Mouse (Mus musculus) heart, embryonic 16.5 days (tissue): ENCODE data around the gene Tmbim1. TPM values are rescaled to one million over a fixed set of nuclear protein-coding genes. Genes with fewer than 3 reads are reported as not detected.
"Not testable (repeated sequence)": the region's sequence is repeated elsewhere in the genome, so short reads cannot be mapped to it uniquely, and the experiment has no call there.

ENCODE experiments used
- ATAC-seq: fragments of 200-750 bp; cut with Nextera tagmentation; replicated peaks from 2 replicates; pipeline ENCODE4 v1.8.0; 2017; ENCODE audit warnings: moderate number of reproducible peaks; ENCODE audit not compliant: insufficient read depth, low FRiP score; ENCODE audit errors: extremely low read depth
- H3K27ac ChIP-seq: fragments of 300-500 bp; sonication (generic); 2 replicates; pipeline ENCODE4 v1.5.1; 2014; ENCODE audit warnings: mild to moderate bottlenecking, low read length, control low read depth, moderate library complexity
- H3K27me3 ChIP-seq: fragments of 300-500 bp; sonication (generic); 2 replicates; pipeline ENCODE4 v1.6.1; 2014; ENCODE audit warnings: low read length, mixed read lengths; ENCODE audit not compliant: control insufficient read depth, insufficient read depth
- H3K36me3 ChIP-seq: fragments of 300-500 bp; sonication (generic); 2 replicates; pipeline ENCODE4 v1.6.1; 2014; ENCODE audit not compliant: control insufficient read depth, insufficient read depth
- H3K4me1 ChIP-seq: fragments of 300-500 bp; sonication (generic); 2 replicates; pipeline ENCODE4 v1.6.1; 2014; ENCODE audit warnings: low read length, mixed read lengths; ENCODE audit not compliant: control insufficient read depth, insufficient read depth
- H3K4me2 ChIP-seq: fragments of 300-500 bp; sonication (generic); 2 replicates; pipeline ENCODE4 v1.6.1; 2014; ENCODE audit warnings: low read depth, mild to moderate bottlenecking, control low read depth, low read length
- H3K4me3 ChIP-seq: fragments of 300-500 bp; sonication (generic); 2 replicates; pipeline ENCODE4 v1.5.1; 2014; ENCODE audit warnings: mild to moderate bottlenecking, control low read depth, low read length
- H3K9ac ChIP-seq: fragments of 300-500 bp; sonication (generic); 2 replicates; pipeline ENCODE4 v1.6.1; 2014; ENCODE audit warnings: low read length, control low read depth
- H3K9me3 ChIP-seq: fragments of 300-500 bp; sonication (generic); replicated peaks from 2 replicates; pipeline ENCODE4 v1.6.1; 2016; ENCODE audit warnings: low read length; ENCODE audit not compliant: control insufficient read depth
- WGBS: fragments of 180-500 bp; shearing (Covaris S2); extraction: QIAGEN DNeasy Blood & Tissue Kit; methylation state at CpG from one replicate; pipeline ENCODE4 v1.1.7; 2014; 5-methylcytosine and 5-hydroxymethylcytosine counted together
- polyA plus RNA-seq: library from polyadenylated mRNA; unstranded; fragments of >200 nt; fragmentation: Nextera tagmentation; extraction: Ambion mirVana; gene quantifications from 2 replicates; pipeline ENCODE4 v1.2.1, GENCODE M21; 2015

Tmbim1 gene
- polyA plus RNA-seq, 1 experiment from 2014 or later = 51.4 TPM

GRCm38 (mm10) chr1:74332930-74333329, 27.5 kb upstream of the Tmbim1 start:
- H3K9me3 ChIP-seq = no peaks in the 10 kb centered on the region
- peak overlapping the region; percentile 73 for H3K9ac ChIP-seq
- ATAC-seq = no peak
- peak overlapping the region; percentile 79 for H3K4me2 ChIP-seq
- H3K27me3 ChIP-seq = no peaks in the 10 kb centered on the region
- H3K4me1 ChIP-seq = peaks cover 56% of the 10 kb centered on the region
- H3K4me3 ChIP-seq = peak overlapping the region; percentile 63
- H3K27ac ChIP-seq = peak overlapping the region; percentile 91
- 4% methylated on average over 9 of the region's 9 CpGs for WGBS
- peaks cover 6% of the 10 kb centered on the region; the same call in 1 of the 2 replicates for H3K36me3 ChIP-seq

DNA sequence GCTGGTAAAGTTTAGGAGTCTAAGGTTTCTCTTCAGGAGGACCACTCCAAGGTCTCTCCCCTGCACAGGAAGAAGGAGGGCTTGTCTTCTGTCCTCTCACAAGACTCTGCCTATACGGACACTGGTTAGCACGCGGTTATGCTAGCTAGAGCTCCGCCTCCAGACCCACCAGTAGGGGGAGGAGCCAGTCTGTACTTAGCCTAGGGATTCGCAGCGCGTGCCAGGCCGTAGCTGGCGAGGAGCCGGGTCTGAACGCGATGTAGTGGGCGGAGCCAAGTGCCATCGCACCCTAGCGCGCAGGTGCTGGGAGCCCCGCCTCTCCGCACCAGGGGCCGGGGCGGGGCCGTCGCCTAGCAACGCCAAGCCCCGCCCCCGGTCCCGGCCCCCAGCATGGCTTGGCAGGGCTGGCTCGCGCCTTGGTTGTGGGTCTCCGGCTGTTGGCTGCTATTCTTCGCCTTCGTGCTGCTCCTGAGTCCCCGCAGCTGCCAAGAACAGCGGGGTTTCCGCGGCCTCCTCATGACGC, 26.9 kb upstream of the Tmbim1 start:
- H3K9ac ChIP-seq = peak overlapping the region; percentile 73
- H3K4me3 ChIP-seq = peak overlapping the region; percentile 63
- H3K27me3 ChIP-seq = no peaks in the 10 kb centered on the region
- under 1% methylated on average over 36 of the region's 36 CpGs for WGBS
- ATAC-seq = peak; percentile 94
- no peaks in the 10 kb centered on the region for H3K9me3 ChIP-seq
- H3K4me2 ChIP-seq = peak overlapping the region; percentile 79
- H3K36me3 ChIP-seq = peaks cover 9% of the 10 kb centered on the region
- peaks cover 51% of the 10 kb centered on the region for H3K4me1 ChIP-seq
- peak overlapping the region; percentile 91 for H3K27ac ChIP-seq

GRCm38 (mm10) chr1:74331046-74331681, 25.7 kb upstream of the Tmbim1 start:
- Histone ChIP-seq H3K36me3 (peaks cover 9% of the 10 kb centered on the region), H3K27ac (peak overlapping the region; percentile 91), H3K27me3 (no peaks in the 10 kb centered on the region), H3K9me3 (no peaks in the 10 kb centered on the region), H3K4me3 (no peak overlapping the region), H3K9ac (peak overlapping the region; percentile 49), H3K4me2 (no peak overlapping the region), H3K4me1 (peaks cover 44% of the 10 kb centered on the region)
- 58% methylated on average over 4 of the region's 4 CpGs for WGBS
- ATAC-seq = no peak

DNA sequence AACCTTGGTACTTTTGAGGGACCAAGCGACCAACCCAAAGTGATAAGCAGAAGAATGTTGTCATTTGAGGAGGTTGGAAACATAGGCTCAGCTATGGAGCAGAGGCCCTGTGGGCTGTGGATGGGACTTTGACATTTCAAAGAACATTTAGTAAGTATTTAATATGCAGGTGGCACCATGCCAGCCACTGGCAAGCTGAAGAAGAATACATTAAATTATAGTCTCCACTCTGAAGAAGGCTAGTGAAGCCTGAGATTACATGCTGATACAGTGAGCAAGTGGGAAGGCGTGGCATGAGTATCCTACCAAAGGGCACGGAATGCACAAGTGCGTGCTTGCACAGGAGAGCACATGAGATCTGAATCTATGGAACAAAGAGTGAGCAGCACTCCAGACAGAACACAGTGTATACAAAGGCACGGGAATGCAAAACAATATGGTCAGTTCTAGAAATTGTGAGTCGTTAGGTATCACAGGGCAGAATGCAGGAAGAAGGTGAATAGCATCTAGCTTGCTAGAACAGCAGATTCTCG, 24.5 kb upstream of the Tmbim1 start:
- H3K27ac ChIP-seq = peak overlapping the region; percentile 91
- no peak for ATAC-seq
- no peak overlapping the region for H3K9ac ChIP-seq

DNA sequence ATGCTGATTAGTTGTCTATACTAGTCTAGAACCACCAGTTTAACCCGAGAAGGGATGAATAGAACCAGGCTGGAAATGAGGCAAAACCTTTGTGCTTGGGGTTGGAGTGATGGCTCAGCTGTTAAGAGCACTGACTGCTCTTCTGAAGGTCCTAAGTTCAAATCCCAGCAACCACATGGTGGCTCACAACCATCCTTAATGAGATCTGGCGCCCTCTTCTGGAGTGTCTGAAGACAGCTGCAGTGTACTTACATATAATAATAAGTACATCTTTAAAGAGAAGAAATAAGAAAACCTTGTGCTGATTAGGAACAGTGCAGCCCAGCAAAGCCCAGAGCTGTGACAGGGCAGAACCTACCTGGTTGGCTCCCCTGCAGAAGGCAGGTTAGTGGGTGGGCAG, 21.5 kb upstream of the Tmbim1 start:
- not testable (repeated sequence) for ATAC-seq

More for the DNA sequence above, 24.5 kb upstream of the Tmbim1 start:
- Histone ChIP-seq H3K4me3 (no peak overlapping the region), H3K4me1 (peaks cover 35% of the 10 kb centered on the region), H3K36me3 (peaks cover 9% of the 10 kb centered on the region), H3K4me2 (no peak overlapping the region), H3K27me3 (no peaks in the 10 kb centered on the region), H3K9me3 (no peaks in the 10 kb centered on the region)
- WGBS = 74% methylated on average over 7 of the region's 7 CpGs

GRCm38 (mm10) chr1:74321396-74321795, 16.0 kb upstream of the Tmbim1 start:
- Histone ChIP-seq H3K9ac (no peak overlapping the region), H3K4me3 (no peak overlapping the region), H3K4me1 (peaks cover 21% of the 10 kb centered on the region), H3K4me2 (peak overlapping the region; percentile 6; the same call in 1 of the 2 replicates), H3K9me3 (no peaks in the 10 kb centered on the region), H3K36me3 (no peaks in the 10 kb centered on the region), H3K27ac (peak overlapping the region; percentile 86), H3K27me3 (no peaks in the 10 kb centered on the region)
- 40% methylated on average over 3 of the region's 3 CpGs for WGBS
- peak; percentile 66 for ATAC-seq

More for the DNA sequence above, 21.5 kb upstream of the Tmbim1 start:
- not testable (repeated sequence) for H3K9me3 ChIP-seq, H3K27me3 ChIP-seq, H3K27ac ChIP-seq, H3K36me3 ChIP-seq, H3K4me3 ChIP-seq, H3K4me2 ChIP-seq, H3K9ac ChIP-seq
- peaks cover 30% of the 10 kb centered on the region for H3K4me1 ChIP-seq
- 83% methylated on average over 2 of the region's 2 CpGs for WGBS

DNA sequence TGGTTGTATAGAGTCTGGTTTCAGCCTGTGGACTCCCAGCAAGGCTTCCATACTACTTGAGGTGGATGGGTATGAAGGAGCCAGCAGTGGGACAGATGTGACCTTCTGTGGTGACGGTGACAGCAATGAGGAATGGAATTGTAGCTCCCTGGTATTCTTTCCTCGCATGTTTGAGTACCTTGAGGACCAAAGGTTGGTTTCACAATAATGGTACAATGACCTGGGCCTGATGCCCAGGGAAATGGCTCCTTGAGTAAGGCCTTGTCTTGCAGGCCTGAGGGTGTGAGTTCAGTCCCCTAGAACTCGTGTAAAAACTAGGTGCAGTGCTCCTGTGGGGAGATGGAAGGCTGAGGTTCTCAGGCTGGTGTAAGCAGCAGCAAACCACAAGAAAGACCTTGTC, 13.3 kb upstream of the Tmbim1 start:
- WGBS = 93% methylated on average over 3 of the region's 3 CpGs
- Histone ChIP-seq H3K36me3 (no peaks in the 10 kb centered on the region), H3K4me2 (no peak overlapping the region), H3K9me3 (no peaks in the 10 kb centered on the region), H3K4me3 (no peak overlapping the region), H3K4me1 (peaks cover 23% of the 10 kb centered on the region), H3K27ac (no peak overlapping the region), H3K9ac (no peak overlapping the region), H3K27me3 (no peaks in the 10 kb centered on the region)
- ATAC-seq = no peak

DNA sequence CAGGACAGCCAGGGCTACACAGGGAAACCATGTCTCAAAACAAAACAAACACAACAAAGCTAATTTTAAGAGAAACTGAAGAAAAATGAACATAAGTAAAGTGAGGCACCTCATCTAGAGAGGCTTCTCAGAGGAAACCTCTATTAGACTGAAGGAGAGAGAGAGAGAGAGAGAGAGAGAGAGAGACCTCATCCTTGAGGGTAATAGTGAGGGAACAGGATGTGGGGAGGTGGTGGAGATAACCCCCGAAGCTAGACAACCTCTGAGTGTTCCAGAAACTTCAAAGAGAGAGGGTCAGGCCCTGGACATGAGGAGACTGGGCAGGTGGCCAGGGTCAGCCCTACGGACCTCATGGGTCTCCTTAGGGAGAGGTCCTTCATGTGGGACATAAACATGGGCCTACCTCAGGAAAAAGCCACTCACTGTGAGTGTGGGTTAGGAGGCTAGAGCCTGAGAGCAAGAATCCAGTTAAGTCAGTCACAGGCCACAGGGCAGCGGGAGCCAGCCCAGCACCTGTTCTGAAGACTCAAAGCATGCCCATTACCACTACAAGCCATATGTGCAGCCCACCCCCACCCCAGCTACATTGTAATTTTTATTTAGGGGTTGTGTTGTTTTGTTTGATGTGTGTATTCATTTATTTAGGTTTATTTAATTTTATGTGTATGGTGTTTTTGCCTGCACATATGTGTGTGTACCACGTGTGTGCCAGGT, 10.8 kb upstream of the Tmbim1 start:
- H3K9ac ChIP-seq = no peak overlapping the region
- H3K4me1 ChIP-seq = peaks cover 21% of the 10 kb centered on the region
- no peak for ATAC-seq
- no peaks in the 10 kb centered on the region for H3K36me3 ChIP-seq
- H3K9me3 ChIP-seq = no peaks in the 10 kb centered on the region
- H3K27me3 ChIP-seq = no peaks in the 10 kb centered on the region
- 63% methylated on average over 4 of the region's 4 CpGs for WGBS
- H3K4me3 ChIP-seq = no peak overlapping the region
- H3K4me2 ChIP-seq = no peak overlapping the region
- no peak overlapping the region for H3K27ac ChIP-seq

GRCm38 (mm10) chr1:74314796-74315195, 9.4 kb upstream of the Tmbim1 start:
- H3K4me1 ChIP-seq = peaks cover 19% of the 10 kb centered on the region
- no peak overlapping the region for H3K4me3 ChIP-seq
- no peak for ATAC-seq
- WGBS = 73% methylated on average over 3 of the region's 3 CpGs
- no peaks in the 10 kb centered on the region for H3K27me3 ChIP-seq
- H3K9ac ChIP-seq = no peak overlapping the region
- H3K4me2 ChIP-seq = no peak overlapping the region
- no peak overlapping the region for H3K27ac ChIP-seq
- no peaks in the 10 kb centered on the region for H3K9me3 ChIP-seq
- H3K36me3 ChIP-seq = no peaks in the 10 kb centered on the region
